Mouse (Mus musculus): ENCODE measurements around the gene Pygb. TPM values are rescaled to one million over a fixed set of nuclear protein-coding genes. Genes with fewer than 3 reads are reported as not detected.

The Pygb gene
- total and polyA plus RNA-seq, 2 experiments from 2014 or later, result 124 to 281 TPM

DNA sequence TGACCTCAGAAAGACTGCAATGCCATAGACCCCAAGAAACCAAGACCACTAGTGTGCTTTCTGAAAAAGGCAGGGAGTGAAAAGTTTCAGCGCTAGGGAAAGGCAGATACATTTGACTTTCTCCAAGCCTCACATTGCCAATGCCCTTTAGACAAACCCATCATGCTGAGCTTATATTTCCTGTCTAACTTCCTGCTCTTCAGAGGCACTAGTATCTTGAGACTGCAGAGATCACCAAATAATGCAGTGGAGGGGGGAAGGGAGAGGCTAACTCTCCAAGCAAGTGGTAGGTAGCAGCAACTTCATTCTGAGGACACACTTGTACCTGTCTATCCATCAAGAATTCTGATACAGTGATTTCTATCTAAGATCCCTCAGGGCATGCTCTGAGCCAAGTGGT, 82.9 kb downstream of the Pygb start:
- WGBS, result 92% methylated on average over 1 of the region's 1 CpGs
- H3K4me2 ChIP-seq (ENCODE audit: low read depth, low read length, poor library complexity, severe bottlenecking), result no peak overlapping the region
- no peak overlapping the region for H3K9ac ChIP-seq (replicated peaks; ENCODE audit: low read length, poor library complexity, severe bottlenecking)
- H3K27me3 ChIP-seq (ENCODE audit: insufficient read depth, low read length), result no peaks in the 10 kb centered on the region
- no peak overlapping the region for H3K27ac ChIP-seq (ENCODE audit: low read depth, low read length)
- no peaks in the 10 kb centered on the region for H3K9me3 ChIP-seq (ENCODE audit: low read length)
- no peak for TF ChIP-seq CTCF (IDR thresholded peaks at IDR 0.05)
- no peak overlapping the region for H3K4me3 ChIP-seq (ENCODE audit: low read depth, low read length)
- no peak for DNase-seq (ENCODE audit: low spot score)
- ATAC-seq (ENCODE audit: low FRiP score), result no peak
- H3K4me1 ChIP-seq (ENCODE audit: insufficient read depth, low read length), result no peaks in the 10 kb centered on the region
- H3K36me3 ChIP-seq (ENCODE audit: insufficient read depth, low read length), result no peaks in the 10 kb centered on the region

DNA sequence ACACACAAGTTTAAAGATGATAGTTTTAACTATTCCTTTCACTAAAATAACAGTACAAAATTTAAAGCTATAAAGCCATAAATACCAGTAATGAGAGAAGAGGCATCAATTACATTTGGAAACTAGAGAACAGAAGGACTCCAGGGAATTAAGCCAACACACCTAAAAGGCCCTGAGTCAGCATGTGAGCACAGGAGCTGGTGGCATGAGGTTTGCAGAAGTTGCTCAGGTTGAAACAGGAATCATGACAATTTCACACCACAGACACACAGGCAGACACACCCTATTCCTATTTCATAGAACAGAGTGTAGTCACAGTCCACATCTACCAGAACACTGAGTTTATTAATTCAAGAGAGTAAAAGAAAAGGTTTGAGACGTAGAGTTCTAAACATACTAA, 88.0 kb downstream of the Pygb start:
- no peak overlapping the region for H3K9ac ChIP-seq (replicated peaks; ENCODE audit: low read length, poor library complexity, severe bottlenecking)
- DNase-seq (ENCODE audit: low spot score), result no peak
- H3K4me2 ChIP-seq (ENCODE audit: low read depth, low read length, poor library complexity, severe bottlenecking), result no peak overlapping the region
- no peaks in the 10 kb centered on the region for H3K36me3 ChIP-seq (ENCODE audit: insufficient read depth, low read length)
- ATAC-seq (ENCODE audit: low FRiP score), result no peak
- no peak overlapping the region for H3K4me3 ChIP-seq (ENCODE audit: low read depth, low read length)
- 94% methylated on average over 1 of the region's 1 CpGs for WGBS
- H3K27me3 ChIP-seq (ENCODE audit: insufficient read depth, low read length), result no peaks in the 10 kb centered on the region
- H3K27ac ChIP-seq (ENCODE audit: low read depth, low read length), result no peak overlapping the region
- H3K9me3 ChIP-seq (ENCODE audit: low read length), result no peaks in the 10 kb centered on the region
- no peaks in the 10 kb centered on the region for H3K4me1 ChIP-seq (ENCODE audit: insufficient read depth, low read length)
- no peak for TF ChIP-seq CTCF (IDR thresholded peaks at IDR 0.05)

DNA sequence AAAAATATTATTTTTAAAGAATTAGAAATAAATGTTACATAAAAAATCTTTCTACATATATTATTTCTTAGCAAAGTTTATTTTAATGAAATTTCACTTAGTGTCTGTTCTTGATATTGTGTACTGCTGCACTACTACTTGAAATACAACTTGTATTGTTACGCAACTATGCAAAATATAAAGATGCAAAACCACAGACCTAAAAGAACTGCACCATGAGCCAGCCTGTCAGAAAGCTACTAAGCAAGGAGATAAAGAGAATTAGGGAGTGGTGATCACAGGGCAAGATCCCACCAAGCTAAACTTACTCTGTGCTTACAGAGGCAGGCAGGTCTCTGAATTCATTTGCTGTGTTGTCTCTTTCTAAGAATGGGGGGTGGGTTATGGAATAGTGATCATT, 88.7 kb downstream of the Pygb start:
- no peak overlapping the region for H3K4me3 ChIP-seq (ENCODE audit: low read depth, low read length)
- no peak for DNase-seq (ENCODE audit: low spot score)
- WGBS, result 100% methylated on average over 1 of the region's 1 CpGs
- H3K4me2 ChIP-seq (ENCODE audit: low read depth, low read length, poor library complexity, severe bottlenecking), result no peak overlapping the region
- ATAC-seq (ENCODE audit: low FRiP score), result no peak
- H3K9me3 ChIP-seq (ENCODE audit: low read length), result no peaks in the 10 kb centered on the region
- no peaks in the 10 kb centered on the region for H3K27me3 ChIP-seq (ENCODE audit: insufficient read depth, low read length)
- H3K27ac ChIP-seq (ENCODE audit: low read depth, low read length), result no peak overlapping the region
- H3K4me1 ChIP-seq (ENCODE audit: insufficient read depth, low read length), result no peaks in the 10 kb centered on the region
- no peak for TF ChIP-seq CTCF (IDR thresholded peaks at IDR 0.05)
- H3K36me3 ChIP-seq (ENCODE audit: insufficient read depth, low read length), result no peaks in the 10 kb centered on the region
- H3K9ac ChIP-seq (replicated peaks; ENCODE audit: low read length, poor library complexity, severe bottlenecking), result no peak overlapping the region

DNA sequence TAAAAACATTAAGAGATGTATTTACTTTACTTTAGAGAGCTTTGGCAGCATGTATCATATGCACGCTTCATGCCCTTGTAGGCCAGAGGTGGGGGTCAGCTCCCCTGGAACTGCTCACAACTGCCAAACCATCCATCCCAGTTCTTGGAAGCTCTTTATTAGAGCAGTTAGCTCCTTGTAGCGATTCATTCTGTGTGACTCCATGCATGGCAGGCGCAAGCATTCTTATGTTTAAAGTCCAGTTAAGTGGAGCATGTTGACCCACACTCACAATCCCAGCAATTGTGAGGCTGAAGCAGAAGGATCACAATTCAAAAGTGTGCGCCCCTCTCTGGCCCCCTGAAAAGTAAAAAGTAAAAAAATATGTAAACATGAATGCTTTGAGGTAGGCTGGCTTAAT, 91.0 kb downstream of the Pygb start:
- H3K27me3 ChIP-seq (ENCODE audit: insufficient read depth, low read length), result no peaks in the 10 kb centered on the region
- H3K4me3 ChIP-seq (ENCODE audit: low read depth, low read length), result no peak overlapping the region
- H3K9me3 ChIP-seq (ENCODE audit: low read length), result no peaks in the 10 kb centered on the region
- 82% methylated on average over 4 of the region's 4 CpGs for WGBS
- no peak overlapping the region for H3K9ac ChIP-seq (replicated peaks; ENCODE audit: low read length, poor library complexity, severe bottlenecking)
- no peak for TF ChIP-seq CTCF (IDR thresholded peaks at IDR 0.05)
- no peaks in the 10 kb centered on the region for H3K36me3 ChIP-seq (ENCODE audit: insufficient read depth, low read length)
- ATAC-seq (ENCODE audit: low FRiP score), result no peak
- H3K4me2 ChIP-seq (ENCODE audit: low read depth, low read length, poor library complexity, severe bottlenecking), result no peak overlapping the region
- no peaks in the 10 kb centered on the region for H3K4me1 ChIP-seq (ENCODE audit: insufficient read depth, low read length)
- no peak for DNase-seq (ENCODE audit: low spot score)
- no peak overlapping the region for H3K27ac ChIP-seq (ENCODE audit: low read depth, low read length)

Other genes starting within 250 kb of the Pygb start
- 0.49 TPM in 1 of 2 replicates, not detected in the other for gene Cst7, start 216.3 kb upstream of the Pygb start, total RNA-seq (2014; rRNA removed)
- 0.47 TPM in 1 of 2 replicates, not detected in the other for gene Cst7, start 216.3 kb upstream of the Pygb start, polyA plus RNA-seq (2015; fragmentation: Nextera tagmentation; extraction: Ambion mirVana)
- gene Apmap, start 178.2 kb upstream of the Pygb start, total RNA-seq (2014; rRNA removed), result 33.1 and 34.6 TPM in 2 replicates
- gene Apmap, start 178.2 kb upstream of the Pygb start, polyA plus RNA-seq (2015; fragmentation: Nextera tagmentation; extraction: Ambion mirVana), result 50.3 and 52.2 TPM in 2 replicates
- 22.7 and 26.1 TPM in 2 replicates for gene Acss1, start 118.2 kb upstream of the Pygb start, total RNA-seq (2014; rRNA removed)
- gene Acss1, start 118.2 kb upstream of the Pygb start, polyA plus RNA-seq (2015; fragmentation: Nextera tagmentation; extraction: Ambion mirVana), result 14.5 and 16.4 TPM in 2 replicates
- gene Vsx1, start 97.4 kb upstream of the Pygb start, total RNA-seq (2014; rRNA removed), result 0.14 TPM in 1 of 2 replicates, not detected in the other
- gene Vsx1, start 97.4 kb upstream of the Pygb start, polyA plus RNA-seq (2015; fragmentation: Nextera tagmentation; extraction: Ambion mirVana), result 0.07 and 0.11 TPM in 2 replicates
- 101 and 103 TPM in 2 replicates for gene Entpd6, start 37.7 kb upstream of the Pygb start, total RNA-seq (2014; rRNA removed)
- gene Entpd6, start 37.7 kb upstream of the Pygb start, polyA plus RNA-seq (2015; fragmentation: Nextera tagmentation; extraction: Ambion mirVana), result 85.0 and 91.0 TPM in 2 replicates
- 156 and 167 TPM in 2 replicates for gene Abhd12, start 118.0 kb downstream of the Pygb start, total RNA-seq (2014; rRNA removed)
- 144 and 156 TPM in 2 replicates for gene Abhd12, start 118.0 kb downstream of the Pygb start, polyA plus RNA-seq (2015; fragmentation: Nextera tagmentation; extraction: Ambion mirVana)
- 4.2 and 5.7 TPM in 2 replicates for gene Gins1, start 118.7 kb downstream of the Pygb start, total RNA-seq (2014; rRNA removed)
- gene Gins1, start 118.7 kb downstream of the Pygb start, polyA plus RNA-seq (2015; fragmentation: Nextera tagmentation; extraction: Ambion mirVana), result 7.1 and 7.8 TPM in 2 replicates

Data from midbrain, postnatal 0 days (tissue).